Mouse (Mus musculus) layer of hippocampus, adult 9-11 months (tissue): ENCODE measurements around the gene Trip13.

Source experiments
- DNase-seq: peaks from one replicate; pipeline ENCODE4 v3.0.0; 2022

The Trip13 gene

GRCm38 (mm10) chr13:73886066-73886465, 51.5 kb downstream of the Trip13 start:
- no peak for DNase-seq

- DNase-seq = no peak
These were observed 51.9 kb downstream of the Trip13 start for GRCm38 (mm10) chr13:73885656-73886055.

GRCm38 (mm10) chr13:73881347-73881746, 56.2 kb downstream of the Trip13 start:
- no peak for DNase-seq

- DNase-seq = no peak
These were observed 57.8 kb downstream of the Trip13 start for GRCm38 (mm10) chr13:73879824-73880223.

- no peak for DNase-seq
These were observed 65.4 kb downstream of the Trip13 start for GRCm38 (mm10) chr13:73872159-73872558.
